ENCODE assay signal across 29 mouse cellular contexts in genomic region chr3:151910851-151911250, GRCm38 (mm10).
"Had no signal": no experiment of that assay in that cellular context is flagged by ENCODE, and none has a peak within 500 bp of the region (broad histone marks: within the 10 kb centered on the region; RNA-seq: fewer than 3 reads in every experiment).

No protein-coding gene starts in this region.

- H3K27ac ChIP-seq: heart, embryonic 13.5 days; heart, embryonic 15.5 days; hindbrain, embryonic 10.5 days; hindbrain, embryonic 12.5 days; hindbrain, embryonic 13.5 days; hindbrain, embryonic 14.5 days; hindbrain, embryonic 15.5 days; hindbrain, postnatal 0 days; intestine, embryonic 15.5 days; kidney, embryonic 15.5 days; kidney, postnatal 0 days; layer of hippocampus, adult 2 months; left cerebral cortex, adult 2 months had no signal

- H3K27me3 ChIP-seq: heart, embryonic 13.5 days; heart, embryonic 15.5 days; hindbrain, embryonic 12.5 days; hindbrain, embryonic 13.5 days; hindbrain, embryonic 15.5 days; intestine, embryonic 15.5 days; kidney, embryonic 15.5 days had no signal

- H3K4me3 ChIP-seq: heart, embryonic 13.5 days; heart, embryonic 15.5 days; hindbrain, embryonic 10.5 days; hindbrain, embryonic 12.5 days; hindbrain, embryonic 13.5 days; hindbrain, embryonic 15.5 days; intestine, embryonic 15.5 days; kidney, embryonic 15.5 days; layer of hippocampus, adult 2 months; left cerebral cortex, adult 2 months had no signal

- DNase-seq: heart, postnatal 10 days; heart, postnatal 14 days; heart, postnatal 36 days; heart, postnatal 4 days; kidney, adult 11 months; kidney, adult 18-20 months; kidney, adult 2 months; kidney, adult 8-10 months; kidney, adult 9 months; kidney, postnatal 10 days; kidney, postnatal 14 days; kidney, postnatal 25 days; kidney, postnatal 36 days; kidney, postnatal 4 days; layer of hippocampus, adult 9-11 months; layer of hippocampus, postnatal 36 days had no signal

- H3K9ac ChIP-seq: heart, embryonic 13.5 days; heart, embryonic 15.5 days; hindbrain, embryonic 12.5 days; hindbrain, embryonic 13.5 days; hindbrain, embryonic 14.5 days; hindbrain, embryonic 15.5 days; intestine, embryonic 15.5 days; kidney, embryonic 15.5 days had no signal

- H3K36me3 ChIP-seq: heart, embryonic 13.5 days; heart, embryonic 15.5 days; hindbrain, embryonic 10.5 days; hindbrain, embryonic 12.5 days; hindbrain, embryonic 13.5 days; hindbrain, embryonic 15.5 days; intestine, embryonic 15.5 days; kidney, embryonic 15.5 days had no signal

- H3K4me1 ChIP-seq: heart, embryonic 13.5 days; hindbrain, embryonic 10.5 days; hindbrain, embryonic 12.5 days; hindbrain, embryonic 13.5 days; hindbrain, embryonic 15.5 days; intestine, embryonic 15.5 days; kidney, embryonic 15.5 days had no signal
